Mouse (Mus musculus): ENCODE results near the gene Nras.
A peak's percentile ranks its signal among the peaks of the same experiment; 100 is the strongest.

Gene Nras

DNA sequence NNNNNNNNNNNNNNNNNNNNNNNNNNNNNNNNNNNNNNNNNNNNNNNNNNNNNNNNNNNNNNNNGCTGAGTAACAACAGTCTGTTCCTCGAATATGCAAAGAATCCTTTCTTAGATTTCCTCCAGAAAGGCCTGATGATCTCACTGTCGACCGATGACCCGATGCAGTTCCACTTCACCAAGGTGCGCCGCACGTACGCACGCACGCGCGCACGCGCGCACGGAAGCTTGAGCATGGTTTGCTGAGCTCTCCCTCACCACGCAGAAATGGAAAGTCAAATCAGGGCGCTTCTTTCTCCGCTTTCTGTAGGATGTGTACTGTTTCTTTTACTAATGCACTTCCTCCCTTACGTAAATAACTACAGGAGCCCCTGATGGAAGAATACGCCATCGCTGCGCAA is 40.6 kb downstream of the Nras start:
- no peak for DNase-seq (ENCODE audit: low spot score in 2 of 2)

DNA sequence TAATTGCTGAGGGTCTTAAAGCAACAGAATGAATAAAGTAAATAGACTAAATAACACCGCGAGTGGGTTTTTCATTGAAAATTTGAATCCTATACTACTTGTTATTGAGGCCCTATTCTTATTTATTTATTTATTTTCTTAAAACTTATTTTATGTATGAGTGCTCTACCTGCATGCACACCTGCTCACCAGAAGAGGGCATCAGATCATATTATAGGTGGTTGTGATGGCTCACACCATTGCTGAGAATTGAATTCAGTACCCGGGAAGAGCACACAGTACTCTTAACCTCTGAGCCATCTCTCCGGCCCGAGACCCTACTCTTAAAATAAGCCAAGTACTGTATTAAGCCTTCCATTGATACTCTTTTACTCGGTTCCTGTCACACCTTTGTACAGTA is 41.6 kb downstream of the Nras start:
- DNase-seq (ENCODE audit: low spot score in 2 of 2) = no peak

DNA sequence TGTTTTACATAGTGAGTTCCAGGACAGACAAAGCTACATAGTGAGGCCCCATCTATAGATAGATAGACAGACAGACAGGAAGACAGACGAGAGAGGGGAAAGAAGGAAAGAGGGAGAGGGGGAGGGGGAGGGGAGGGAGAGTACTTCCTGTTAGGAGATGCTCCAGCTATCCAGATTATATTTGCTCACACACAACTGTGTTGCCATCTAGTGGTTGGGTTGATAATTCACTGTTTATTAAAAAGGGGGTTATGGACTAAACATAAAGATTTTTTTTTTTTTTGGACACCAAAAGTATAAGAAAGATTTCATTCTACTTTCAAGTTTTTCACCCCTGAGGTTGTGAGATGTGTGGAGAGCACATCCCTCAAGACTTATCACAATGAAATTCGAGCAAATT is 42.6 kb downstream of the Nras start:
- no peak for DNase-seq (ENCODE audit: low spot score in 2 of 2)

DNA sequence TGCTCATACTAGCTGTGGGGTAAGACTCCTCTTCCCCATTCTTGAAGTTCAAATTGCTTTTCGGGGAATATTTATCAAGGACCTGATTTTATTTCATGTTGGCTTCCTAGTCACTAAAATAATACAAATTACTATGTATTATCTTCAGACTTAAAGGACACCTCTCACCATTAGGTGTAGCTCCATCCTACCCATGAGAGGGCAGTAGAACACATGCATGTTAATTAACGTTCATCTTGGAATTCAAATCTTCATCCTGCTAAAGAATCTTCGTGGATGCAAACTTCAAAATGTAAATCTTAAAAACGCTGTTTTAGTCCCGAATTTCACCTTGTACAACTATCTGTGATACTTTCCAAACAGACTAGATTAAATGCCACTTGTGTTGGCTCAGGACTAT is 43.1 kb downstream of the Nras start:
- no peak for DNase-seq (ENCODE audit: low spot score in 2 of 2)

DNA sequence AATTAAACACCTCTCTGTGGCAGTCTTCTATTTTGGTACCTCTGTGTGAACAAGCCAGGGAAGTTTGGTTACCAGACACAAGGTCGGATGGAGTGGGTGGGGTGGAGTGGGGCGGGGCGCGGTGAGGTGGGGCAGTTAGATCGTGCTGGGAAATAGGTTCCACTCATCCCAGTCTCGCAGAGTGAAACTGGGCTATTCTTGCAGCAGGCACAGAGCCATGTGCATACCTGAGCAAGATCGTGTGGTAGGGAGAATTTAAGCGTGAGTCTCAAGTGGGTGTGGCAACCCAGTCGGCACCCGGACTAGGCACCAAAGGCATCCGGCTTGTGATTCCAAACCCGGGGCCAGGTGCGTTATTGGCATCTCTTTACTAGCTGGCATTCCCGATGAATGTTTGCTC is 43.8 kb downstream of the Nras start:
- DNase-seq (ENCODE audit: low spot score in 2 of 2) = no peak

DNA sequence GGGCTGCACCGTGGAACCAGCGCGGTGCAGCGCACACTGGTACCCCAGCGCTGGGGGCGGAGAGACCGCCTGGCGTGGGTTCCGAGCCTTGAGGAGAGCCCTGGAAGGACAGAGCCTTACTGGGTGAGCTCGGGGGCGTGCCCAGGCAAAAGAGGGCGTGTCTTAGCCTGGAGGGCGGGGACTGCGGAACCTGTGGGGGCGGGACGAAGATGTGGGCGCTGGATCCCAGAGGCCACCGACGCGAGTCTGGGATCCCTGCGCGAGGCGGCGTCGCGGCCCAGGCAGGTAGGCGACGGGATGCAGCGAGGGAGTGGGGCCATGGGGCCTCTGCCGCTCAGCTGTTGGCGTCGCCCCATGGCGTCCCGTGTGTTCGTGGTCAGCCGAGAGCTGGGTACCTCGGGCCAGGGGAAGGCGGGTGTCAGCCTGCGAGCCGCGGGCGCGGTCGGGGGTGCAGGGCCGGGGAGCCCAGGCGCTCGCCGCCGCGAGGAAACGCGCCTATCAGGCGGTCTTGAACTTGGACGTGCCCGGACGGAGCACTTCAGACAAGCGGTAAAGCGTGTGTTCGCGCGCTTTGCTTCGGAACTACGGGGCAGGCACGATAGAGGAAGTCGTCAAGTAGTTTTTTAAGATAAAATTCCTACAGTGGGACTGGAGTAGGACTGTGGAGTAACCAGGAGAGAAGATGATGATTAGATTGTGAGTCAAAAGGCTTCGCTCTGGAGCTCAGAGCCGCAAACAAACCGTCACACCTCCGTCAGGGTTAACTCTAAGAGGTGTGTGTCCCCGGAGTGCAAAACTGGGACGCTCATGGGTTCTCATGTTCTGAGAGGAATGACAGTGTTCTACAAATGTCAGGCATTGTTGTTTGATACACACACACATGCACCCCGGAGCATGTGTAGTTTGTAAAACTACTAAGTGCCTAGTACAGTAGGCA is 44.6 kb downstream of the Nras start, which contains the start of gene Dennd2c:
TSS of gene Dennd2c (plus strand) at position 151 of the 937 bp plus-strand sequence.
- DNase-seq (ENCODE audit: low spot score in 2 of 2) = peak; percentile 66 to 72

DNA sequence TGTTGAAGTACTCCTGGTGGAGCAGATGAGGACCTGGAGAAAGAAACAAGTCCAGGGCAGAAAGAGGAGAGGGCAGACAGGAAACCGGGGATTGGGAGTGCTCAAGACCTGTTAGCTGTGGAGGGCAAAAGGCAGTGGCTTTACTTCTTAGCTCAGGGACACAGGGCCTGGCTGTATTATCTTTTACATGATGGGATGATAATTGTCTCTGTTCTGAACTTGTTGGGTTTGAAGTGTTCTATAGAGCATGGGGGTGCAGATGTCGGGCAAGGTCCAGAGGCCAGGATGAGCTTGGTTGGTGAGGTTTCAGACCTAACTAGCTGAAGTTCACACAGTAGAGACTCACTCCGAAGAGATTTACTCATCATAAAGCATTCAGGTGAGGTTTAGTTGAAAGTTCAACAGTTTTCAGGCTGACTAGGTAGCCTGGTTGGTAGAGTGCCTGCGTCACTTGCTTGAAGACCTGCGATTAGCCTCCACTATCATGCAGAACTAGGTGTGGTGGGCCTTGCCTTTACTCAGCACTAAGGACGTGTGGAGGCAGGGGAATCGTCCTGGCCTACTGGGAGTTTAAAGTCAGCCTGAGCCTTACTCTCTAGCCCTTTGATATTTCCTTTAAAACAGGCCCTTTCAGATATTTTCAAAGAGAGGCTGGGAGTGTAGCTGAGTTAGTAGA is 49.6 kb downstream of the Nras start:
- DNase-seq (ENCODE audit: low spot score in 2 of 2) = no peak

DNA sequence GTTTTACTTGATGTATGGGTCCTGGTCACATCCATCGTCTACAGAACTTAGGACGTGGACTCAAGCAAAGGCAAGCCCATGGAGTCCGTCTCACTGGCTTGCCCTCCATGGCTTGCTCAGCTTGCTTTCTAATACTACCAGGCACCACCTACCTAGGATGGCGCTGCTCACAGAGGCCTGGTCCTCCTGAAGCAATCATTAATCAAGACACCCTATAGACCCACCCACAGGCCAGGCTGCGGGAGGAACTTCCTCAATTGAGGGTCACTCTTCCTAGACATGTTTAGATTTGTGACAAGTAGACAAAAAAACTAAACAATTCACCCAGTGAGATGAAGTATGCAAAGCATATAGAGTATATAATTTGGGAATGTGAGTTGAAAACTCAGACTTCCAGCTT is 54.1 kb downstream of the Nras start:
- no peak for DNase-seq (ENCODE audit: low spot score in 2 of 2)

Measured in frontal cortex, postnatal 36 days (tissue).